Mouse (Mus musculus): Measurements from ENCODE around the gene Kcnk18. TPM values are rescaled to one million over a fixed set of nuclear protein-coding genes. Genes with fewer than 3 reads are reported as not detected.

Gene Kcnk18
- total RNA-seq, 2 experiments from 2014 or later = not detected

DNA sequence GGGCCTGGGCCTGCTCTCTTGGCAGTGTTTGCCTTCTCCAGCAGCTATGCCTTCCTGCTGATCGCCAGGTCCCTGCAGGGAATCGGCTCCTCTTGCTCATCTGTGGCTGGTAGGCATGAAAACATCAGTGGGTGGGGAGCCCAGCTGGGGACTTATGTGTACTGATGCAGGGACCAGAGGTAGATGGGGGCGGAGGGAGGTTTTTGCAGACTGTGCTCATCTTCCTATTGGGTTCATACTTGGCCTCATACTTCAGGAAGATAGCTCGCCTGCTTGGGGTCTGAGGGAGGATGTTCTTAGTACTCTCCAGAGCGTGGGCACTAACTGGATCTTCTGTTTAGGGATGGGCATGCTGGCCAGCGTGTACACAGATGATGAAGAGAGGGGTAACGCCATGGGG, 54.2 kb downstream of the Kcnk18 start:
- intact Hi-C loops (cut with DNase I) = no loop called here
- no peak for DNase-seq

DNA sequence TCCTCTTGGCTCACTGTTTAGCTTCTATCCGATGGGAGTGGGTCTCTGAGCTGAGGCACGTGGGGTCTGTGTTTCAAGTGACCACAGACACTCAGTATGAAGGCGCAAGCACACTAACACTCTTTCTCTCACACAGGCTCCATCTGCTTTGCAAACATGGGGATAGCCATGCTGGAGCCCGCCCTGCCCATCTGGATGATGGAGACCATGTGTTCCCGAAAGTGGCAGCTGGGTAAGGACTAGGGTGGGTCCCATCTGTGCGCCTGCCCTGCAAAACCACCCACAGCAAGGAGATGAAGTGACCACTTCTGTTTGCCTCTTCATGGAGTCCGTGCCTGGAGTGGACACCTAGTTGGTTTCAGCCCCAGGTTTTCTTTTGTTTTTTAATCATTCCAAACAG, 57.3 kb downstream of the Kcnk18 start:
- no peak for DNase-seq
- intact Hi-C loops (cut with DNase I) = no loop called here

DNA sequence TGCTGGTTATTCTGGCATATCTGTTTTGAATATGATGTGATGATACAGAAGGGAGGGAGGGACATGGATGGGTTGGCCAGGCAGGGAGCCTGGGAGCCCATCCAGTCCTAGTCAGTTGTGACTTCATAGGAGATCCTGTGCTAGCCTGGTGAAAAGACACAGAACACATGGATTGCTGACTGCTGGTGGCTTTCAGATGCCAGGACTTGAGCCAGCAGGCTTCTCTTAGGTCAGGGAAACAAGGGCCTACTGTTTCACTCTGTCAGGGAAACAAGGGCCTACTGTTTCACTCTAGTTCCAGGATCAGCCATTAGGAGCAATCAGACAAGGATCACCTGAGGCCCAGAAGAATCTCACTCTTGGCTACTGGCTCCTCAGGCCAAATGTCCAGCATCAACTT, 61.8 kb downstream of the Kcnk18 start:
- intact Hi-C loops (cut with DNase I) = no loop called here
- DNase-seq = no peak

DNA sequence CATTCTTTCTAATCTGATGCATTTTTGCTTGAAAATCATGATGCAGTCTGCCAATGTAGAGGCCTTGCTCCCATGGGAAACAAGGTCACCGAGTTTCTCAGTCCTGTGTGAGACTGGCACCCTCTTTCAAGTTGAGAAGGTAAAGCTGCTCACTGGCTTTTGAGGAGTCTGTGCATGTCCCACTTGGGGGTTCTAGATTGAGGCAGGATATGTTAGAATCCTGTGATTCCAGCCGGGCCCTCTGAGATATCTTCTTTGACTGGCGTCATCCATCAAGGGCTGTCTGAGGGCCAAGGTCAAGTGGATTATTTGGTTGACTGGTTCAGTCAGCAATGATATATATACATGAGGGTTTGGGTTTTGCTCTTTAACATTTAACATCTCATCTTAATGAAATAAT, 63.0 kb downstream of the Kcnk18 start:
- intact Hi-C loops (cut with DNase I) = no loop called here
- no peak for DNase-seq

Other genes with a start within 250 kb of the Kcnk18 start
- gene Shtn1, start 143.1 kb upstream of the Kcnk18 start, total RNA-seq (2021) = 1 to 10 TPM in 1 of 2 experiments, under 1 TPM in 1; 0.61 to 1.1 TPM
- gene Vax1, start 49.2 kb upstream of the Kcnk18 start, total RNA-seq (2021) = not detected
- gene Slc18a2, start 41.7 kb downstream of the Kcnk18 start, total RNA-seq (2021) = under 1 TPM; 0.12 to 0.15 TPM
- gene Rps12-ps3, start 103.1 kb downstream of the Kcnk18 start, total RNA-seq (2021) = 100 to 1,000 TPM; 252 to 259 TPM
- 10 to 100 TPM; 10.3 to 13.3 TPM for gene Pdzd8, start 126.6 kb downstream of the Kcnk18 start, total RNA-seq (2021)
- under 1 TPM; 0.10 to 0.56 TPM for gene Emx2, start 239.2 kb downstream of the Kcnk18 start, total RNA-seq (2021)

Measured in gastrocnemius, postnatal 36 days (tissue).